Mouse (Mus musculus) neural tube, embryonic 11.5 days (tissue): ENCODE results near the gene Elfn2. TPM values are rescaled to one million over a fixed set of nuclear protein-coding genes. Genes with fewer than 3 reads are reported as not detected.

Experiments
- ATAC-seq: fragments of 200-750 bp; cut with Nextera tagmentation; 2 replicates; pipeline ENCODE4 v1.8.0; 2017; ENCODE audit warnings: moderate number of reproducible peaks, mild to moderate bottlenecking, moderate TSS enrichment, moderate library complexity; ENCODE audit not compliant: insufficient read depth, low FRiP score, low TSS enrichment
- DNase-seq: peaks from one replicate; pipeline ENCODE4 v3.0.0-alpha.2; 2015; ENCODE audit warnings: low spot score
- H3K27ac ChIP-seq: fragments of 300-500 bp; sonication (generic); 2 replicates; pipeline ENCODE4 v1.5.1; 2014; ENCODE audit warnings: low read depth, mild to moderate bottlenecking, low read length
- H3K27me3 ChIP-seq: fragments of 300-500 bp; sonication (generic); 2 replicates; pipeline ENCODE4 v1.6.1; 2014; ENCODE audit warnings: mild to moderate bottlenecking, low read length, mixed read lengths; ENCODE audit not compliant: control insufficient read depth, insufficient read depth
- H3K36me3 ChIP-seq: fragments of 300-500 bp; sonication (generic); 2 replicates; pipeline ENCODE4 v1.6.1; 2014; ENCODE audit warnings: mild to moderate bottlenecking, low read length, moderate library complexity, mixed read lengths; ENCODE audit not compliant: control insufficient read depth, insufficient read depth
- H3K4me1 ChIP-seq: fragments of 300-500 bp; sonication (generic); 2 replicates; pipeline ENCODE4 v1.6.1; 2014; ENCODE audit warnings: low read length, mixed read lengths; ENCODE audit not compliant: control insufficient read depth, insufficient read depth
- H3K4me2 ChIP-seq: fragments of 300-500 bp; sonication (generic); 2 replicates; pipeline ENCODE4 v1.6.1; 2014; ENCODE audit warnings: low read depth, mild to moderate bottlenecking, moderate library complexity
- H3K4me3 ChIP-seq: fragments of 300-500 bp; sonication (generic); 2 replicates; pipeline ENCODE4 v1.5.1; 2014; ENCODE audit warnings: low read depth, low read length
- H3K9ac ChIP-seq: fragments of 300-500 bp; sonication (generic); 2 replicates; pipeline ENCODE4 v1.6.1; 2014; ENCODE audit warnings: mild to moderate bottlenecking, low read length
- H3K9me3 ChIP-seq: fragments of 300-500 bp; sonication (generic); 2 replicates; pipeline ENCODE4 v1.6.1; 2016; ENCODE audit warnings: low read length; ENCODE audit not compliant: control insufficient read depth
- WGBS: fragments of 180-500 bp; shearing (Covaris S2); extraction: QIAGEN DNeasy Blood & Tissue Kit; methylation state at CpG from one replicate; pipeline ENCODE4 v1.1.7; 2014; 5-methylcytosine and 5-hydroxymethylcytosine counted together
- polyA plus RNA-seq: library from polyadenylated mRNA; unstranded; fragments of >200 nt; fragmentation: Nextera tagmentation; extraction: Ambion mirVana; gene quantifications from 2 replicates; pipeline ENCODE4 v1.2.1, GENCODE M21; 2014

Elfn2 gene
- polyA plus RNA-seq, 1 experiment from 2014 or later: 0.15 TPM

DNA sequence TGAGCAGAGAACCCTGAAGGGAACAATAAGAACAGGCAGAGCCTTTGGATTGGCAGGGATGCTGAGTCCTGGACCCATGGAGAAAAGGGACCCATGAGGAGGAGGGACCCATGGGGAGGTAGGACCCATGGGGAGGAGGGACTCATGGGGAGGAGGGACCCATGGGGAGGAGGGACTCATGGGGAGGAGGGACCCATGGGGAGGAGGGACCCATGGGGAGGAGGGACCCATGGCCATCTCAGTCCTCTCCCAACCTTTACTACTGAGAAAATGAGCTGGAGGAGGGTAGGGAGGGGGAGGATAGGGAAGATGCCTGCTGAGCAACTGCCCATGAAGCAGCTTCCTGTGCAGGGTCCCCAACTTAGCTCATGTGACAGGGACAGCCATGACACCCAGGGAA is 34.4 kb upstream of the Elfn2 start:
- no peak for ATAC-seq
- H3K27ac ChIP-seq: no peak overlapping the region

DNA sequence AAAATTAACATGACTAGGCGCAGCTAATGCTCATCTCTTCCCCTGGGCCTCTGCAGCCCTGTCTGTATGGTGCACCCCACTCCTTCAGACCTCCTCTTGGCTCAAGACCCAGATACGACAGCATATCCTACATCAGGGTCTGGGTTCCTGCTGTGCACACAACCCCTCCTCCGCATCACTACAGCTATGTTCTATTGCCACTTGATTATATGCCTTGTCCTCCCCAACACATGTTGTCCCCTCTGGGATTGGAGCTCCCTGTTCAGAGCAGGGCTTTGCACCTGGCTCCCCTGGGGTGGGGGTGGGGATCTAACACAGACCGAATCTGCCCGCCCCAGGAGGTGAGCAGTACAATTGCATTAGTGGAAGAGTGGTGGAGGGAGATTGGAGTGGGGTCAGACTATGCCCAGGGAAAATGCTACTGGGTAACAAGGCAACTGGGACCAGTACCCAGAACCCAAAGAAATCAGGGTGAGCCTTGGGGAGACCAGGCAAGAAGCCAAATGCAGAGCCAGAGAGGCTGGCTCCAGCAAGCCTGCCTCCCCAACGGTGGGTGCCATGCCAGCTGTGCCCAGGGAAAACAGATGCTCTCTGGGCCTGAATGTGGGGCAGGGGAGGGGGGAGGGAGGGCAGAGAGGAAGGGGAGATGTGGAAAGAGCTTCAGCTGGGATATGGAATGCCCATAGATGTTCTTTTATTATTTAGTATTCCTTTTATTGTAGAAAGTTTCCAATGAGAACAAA is 32.2 kb upstream of the Elfn2 start:
- Histone ChIP-seq H3K4me2 (no peak overlapping the region), H3K9me3 (no peaks in the 10 kb centered on the region), H3K36me3 (no peaks in the 10 kb centered on the region), H3K27ac (no peak overlapping the region), H3K4me3 (no peak overlapping the region), H3K27me3 (no peaks in the 10 kb centered on the region), H3K9ac (no peak overlapping the region), H3K4me1 (no peaks in the 10 kb centered on the region)
- WGBS: 61% methylated on average over 6 of the region's 6 CpGs
- DNase-seq (no peak), ATAC-seq (no peak)

More for the DNA sequence above, 34.4 kb upstream of the Elfn2 start:
- H3K4me2 ChIP-seq: no peak overlapping the region
- no peaks in the 10 kb centered on the region for H3K27me3 ChIP-seq
- no peaks in the 10 kb centered on the region for H3K36me3 ChIP-seq
- no peak overlapping the region for H3K9ac ChIP-seq
- no peak overlapping the region for H3K4me3 ChIP-seq
- DNase-seq: no peak
- no peaks in the 10 kb centered on the region for H3K4me1 ChIP-seq
- no peaks in the 10 kb centered on the region for H3K9me3 ChIP-seq

DNA sequence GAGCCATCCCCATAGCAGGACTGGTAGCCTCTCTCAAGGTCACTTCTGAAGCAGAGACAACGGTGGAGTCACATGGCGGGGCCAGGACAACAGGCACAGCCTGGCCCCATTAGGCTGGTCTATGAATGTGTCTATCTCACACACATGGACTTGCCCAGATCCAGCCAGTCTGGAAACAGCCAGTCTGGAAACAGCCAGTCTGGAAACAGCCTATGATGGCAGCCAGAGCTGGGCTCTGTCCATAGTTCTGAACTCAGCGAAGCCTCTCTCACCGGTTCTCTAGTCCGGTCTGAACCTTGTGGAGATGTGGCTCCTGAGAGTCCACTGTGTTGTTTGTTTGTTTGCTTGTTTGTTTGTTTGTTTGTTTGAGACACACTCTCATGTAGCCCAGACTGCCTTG is 31.3 kb upstream of the Elfn2 start:
- Histone ChIP-seq H3K4me2 (no peak overlapping the region), H3K27me3 (no peaks in the 10 kb centered on the region), H3K36me3 (no peaks in the 10 kb centered on the region), H3K4me3 (no peak overlapping the region), H3K27ac (no peak overlapping the region), H3K9me3 (no peaks in the 10 kb centered on the region), H3K9ac (no peak overlapping the region), H3K4me1 (no peaks in the 10 kb centered on the region)
- no peak for ATAC-seq
- WGBS: 62% methylated on average over 5 of the region's 5 CpGs
- no peak for DNase-seq

DNA sequence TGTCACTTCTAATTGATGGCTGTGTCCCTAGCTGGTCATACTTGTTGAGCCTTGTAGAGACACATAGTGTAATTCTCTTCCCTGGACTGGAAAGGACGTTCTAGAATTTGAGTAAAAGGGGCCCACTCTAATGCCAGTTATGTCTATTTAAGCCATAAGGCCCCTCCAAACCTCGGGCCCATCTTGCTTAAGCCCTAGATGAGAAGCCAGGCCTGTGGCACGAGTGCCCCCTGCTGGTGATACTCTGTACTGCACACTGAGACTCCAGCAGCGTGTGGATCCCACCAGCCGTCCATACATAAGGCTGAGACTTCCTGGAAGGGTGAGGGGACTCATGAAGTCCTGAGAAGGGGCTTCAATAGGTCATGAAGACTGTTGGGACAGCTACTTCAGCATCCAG is 25.6 kb upstream of the Elfn2 start:
- Histone ChIP-seq H3K4me1 (no peaks in the 10 kb centered on the region), H3K9ac (no peak overlapping the region), H3K4me3 (no peak overlapping the region), H3K27ac (no peak overlapping the region), H3K27me3 (no peaks in the 10 kb centered on the region), H3K36me3 (no peaks in the 10 kb centered on the region), H3K9me3 (no peaks in the 10 kb centered on the region), H3K4me2 (no peak overlapping the region)
- no peak for ATAC-seq
- WGBS: 4% methylated on average over 5 of the region's 5 CpGs
- DNase-seq: peak; percentile 86

DNA sequence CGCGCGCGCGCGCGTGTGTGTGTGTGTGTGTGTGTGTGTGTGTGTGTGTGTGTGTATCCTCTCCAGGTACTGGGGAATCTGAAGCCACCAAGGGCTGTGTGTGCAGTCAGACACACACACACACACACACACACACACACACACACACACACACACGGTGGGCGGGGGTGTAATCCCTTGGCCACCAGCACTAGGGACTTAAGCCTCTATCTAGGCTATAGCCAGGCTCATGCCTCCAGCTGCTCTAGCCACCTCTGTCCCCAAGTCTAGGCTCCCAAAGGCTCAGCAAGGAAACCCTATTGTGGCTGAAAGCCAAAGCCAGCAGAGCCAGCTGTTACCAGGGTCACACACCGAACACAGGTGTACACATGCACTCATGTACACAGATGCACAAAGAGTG is 24.3 kb upstream of the Elfn2 start:
- ATAC-seq (no peak), DNase-seq (no peak)

DNA sequence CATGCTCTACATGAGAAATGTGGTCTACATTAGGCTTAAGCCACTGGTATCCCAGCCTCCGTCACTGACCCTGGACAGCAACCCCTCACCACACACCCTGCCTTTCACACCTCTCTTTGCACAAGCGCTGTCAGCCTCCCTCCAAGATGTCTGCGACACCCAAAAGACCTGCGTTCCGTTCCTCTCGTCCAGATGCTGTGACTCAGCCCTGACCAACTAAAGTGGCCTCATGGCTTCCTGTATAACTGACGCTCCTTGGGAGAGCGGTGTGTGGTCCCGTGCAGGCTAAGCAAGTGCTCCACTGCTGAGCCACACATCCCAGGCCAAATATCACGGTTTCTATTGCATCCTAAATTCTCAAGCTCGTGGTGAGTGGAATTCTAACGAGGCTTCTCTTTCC is 22.1 kb upstream of the Elfn2 start:
- H3K9ac ChIP-seq: no peak overlapping the region
- peaks cover 6% of the 10 kb centered on the region for H3K4me1 ChIP-seq
- DNase-seq (no peak), ATAC-seq (no peak)
- H3K36me3 ChIP-seq: no peaks in the 10 kb centered on the region
- no peak overlapping the region for H3K4me2 ChIP-seq
- H3K27me3 ChIP-seq: no peaks in the 10 kb centered on the region
- no peaks in the 10 kb centered on the region for H3K9me3 ChIP-seq
- WGBS: 71% methylated on average over 12 of the region's 12 CpGs
- no peak overlapping the region for H3K27ac ChIP-seq
- no peak overlapping the region for H3K4me3 ChIP-seq

More for the DNA sequence above, 24.3 kb upstream of the Elfn2 start:
- H3K4me3 ChIP-seq: no peak overlapping the region
- no peak overlapping the region for H3K27ac ChIP-seq
- WGBS: 81% methylated on average over 10 of the region's 10 CpGs
- H3K9me3 ChIP-seq: no peaks in the 10 kb centered on the region
- no peaks in the 10 kb centered on the region for H3K36me3 ChIP-seq
- H3K27me3 ChIP-seq: no peaks in the 10 kb centered on the region
- no peak overlapping the region for H3K9ac ChIP-seq
- no peaks in the 10 kb centered on the region for H3K4me1 ChIP-seq
- H3K4me2 ChIP-seq: no peak overlapping the region

DNA sequence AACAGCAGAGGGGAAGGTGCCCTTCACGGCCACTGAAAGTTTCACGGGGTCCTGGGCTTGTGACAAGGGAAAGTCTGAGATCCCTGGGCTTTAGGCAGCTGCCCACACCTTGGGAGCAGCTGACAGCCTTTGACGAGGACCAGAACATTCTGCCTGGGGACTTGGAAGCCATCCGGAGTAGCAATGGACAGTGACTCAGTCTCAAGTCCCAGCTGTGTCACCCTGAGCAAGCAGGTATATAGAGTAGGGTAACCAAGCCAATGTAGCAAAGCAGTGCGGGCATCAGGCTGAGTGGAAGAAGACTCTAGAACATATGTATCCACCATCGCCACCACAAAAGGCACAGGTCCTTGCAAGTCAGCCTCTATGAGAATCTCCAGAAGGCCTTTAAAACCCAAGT is 18.6 kb upstream of the Elfn2 start:
- ATAC-seq: no peak
- no peak overlapping the region for H3K9ac ChIP-seq
- H3K4me3 ChIP-seq: no peak overlapping the region
- WGBS: 67% methylated on average over 6 of the region's 6 CpGs
- H3K4me2 ChIP-seq: no peak overlapping the region
- peaks cover 10% of the 10 kb centered on the region for H3K4me1 ChIP-seq
- no peaks in the 10 kb centered on the region for H3K36me3 ChIP-seq
- H3K27ac ChIP-seq: no peak overlapping the region
- H3K27me3 ChIP-seq: no peaks in the 10 kb centered on the region
- no peak for DNase-seq
- no peaks in the 10 kb centered on the region for H3K9me3 ChIP-seq

DNA sequence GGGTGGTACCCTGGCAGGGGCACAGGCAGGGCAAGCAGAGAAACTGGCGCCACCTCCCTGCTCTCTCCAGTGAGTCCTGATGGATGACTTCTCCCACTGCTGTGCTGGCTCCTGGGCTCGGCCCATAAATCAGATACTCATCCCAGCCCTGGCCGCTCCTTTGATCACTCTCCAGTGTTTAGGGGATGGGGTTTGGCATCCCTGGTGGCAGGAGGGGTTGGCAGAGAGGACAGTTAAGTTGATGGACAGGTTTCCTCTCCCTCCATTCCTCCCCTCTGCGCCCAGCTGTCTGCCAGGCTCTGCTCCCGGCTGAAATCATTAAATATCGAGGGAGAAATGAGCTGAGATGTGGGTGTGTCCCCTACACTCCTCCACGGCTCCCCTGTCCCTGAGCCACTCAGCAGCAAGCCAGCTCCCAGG is 18.1 kb upstream of the Elfn2 start:
- 30% methylated on average over 7 of the region's 7 CpGs for WGBS
- H3K9me3 ChIP-seq: no peaks in the 10 kb centered on the region
- H3K27ac ChIP-seq: 0 out of 2 replicates have a peak overlapping the region, but pooled peaks have one; percentile 50
- H3K4me3 ChIP-seq: no peak overlapping the region
- no peak overlapping the region for H3K4me2 ChIP-seq
- peak; percentile 61; the same call in 1 of the 2 replicates for ATAC-seq
- DNase-seq: no peak
- no peak overlapping the region; the same call in 1 of the 2 replicates for H3K9ac ChIP-seq
- H3K36me3 ChIP-seq: no peaks in the 10 kb centered on the region
- H3K27me3 ChIP-seq: no peaks in the 10 kb centered on the region
- peaks cover 10% of the 10 kb centered on the region for H3K4me1 ChIP-seq

DNA sequence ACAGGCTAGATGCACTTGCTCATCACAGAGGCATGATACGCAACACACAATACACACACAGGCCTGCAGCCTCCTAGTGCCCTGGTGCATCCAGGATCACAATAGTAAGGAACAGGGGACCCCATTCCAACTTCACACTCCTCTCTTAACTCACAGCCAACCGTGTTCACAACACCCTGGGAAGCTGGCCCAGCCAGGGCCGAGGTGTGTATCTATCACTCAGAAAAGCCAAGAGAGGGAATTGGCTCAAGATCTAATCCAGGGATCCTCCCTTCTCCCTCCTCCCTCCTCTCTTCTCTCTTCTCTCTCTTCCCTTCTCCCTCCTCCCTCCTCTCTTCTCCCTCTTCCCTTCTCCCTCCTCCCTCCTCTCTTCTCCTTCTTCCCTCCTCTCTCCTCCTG is 17.6 kb upstream of the Elfn2 start:
- H3K27ac ChIP-seq: 0 out of 2 replicates have a peak overlapping the region, but pooled peaks have one; percentile 50
- H3K4me2 ChIP-seq: no peak overlapping the region
- peaks cover 10% of the 10 kb centered on the region for H3K4me1 ChIP-seq
- no peaks in the 10 kb centered on the region for H3K27me3 ChIP-seq
- peak overlapping the region; percentile 32; the same call in 1 of the 2 replicates for H3K9ac ChIP-seq
- H3K9me3 ChIP-seq: no peaks in the 10 kb centered on the region
- DNase-seq (no peak), ATAC-seq (no peak)
- 81% methylated on average over 3 of the region's 3 CpGs for WGBS
- H3K36me3 ChIP-seq: no peaks in the 10 kb centered on the region
- H3K4me3 ChIP-seq: no peak overlapping the region
